26 mouse cellular contexts compared by ENCODE assay signal in the genomic region with DNA sequence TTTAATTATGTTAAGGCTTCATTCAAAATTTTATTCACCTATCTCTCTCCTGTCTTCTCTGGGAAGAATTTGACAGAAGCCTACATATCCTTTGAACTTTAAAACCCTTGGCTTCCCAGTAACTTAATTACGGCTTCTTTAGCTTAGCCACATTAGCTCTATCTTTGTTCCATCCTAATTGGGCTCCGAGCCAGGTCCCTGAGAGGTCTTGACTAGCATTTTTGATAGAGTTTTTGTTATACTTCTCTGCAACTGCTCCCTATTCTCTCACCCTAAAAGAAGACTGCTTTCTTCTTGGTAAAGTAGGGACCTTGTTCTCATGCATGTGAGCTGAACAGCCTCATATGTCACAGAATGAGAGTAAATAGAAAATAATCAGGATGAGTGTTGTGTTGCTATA.
DNase-seq lines count a peak whose midpoint lies in the region; ATAC-seq and TF ChIP-seq lines count a peak whose summit lies in the region.
"Had no signal": no experiment of that assay in that cellular context is flagged by ENCODE, and none has a peak within 500 bp of the region (broad histone marks: within the 10 kb centered on the region; RNA-seq: fewer than 3 reads in every experiment).

No protein-coding gene starts in this region.

- no peak for TF ChIP-seq CTCF in hindbrain, postnatal 0 days (IDR thresholded peaks at IDR 0.05; ENCODE audit: low read depth)

- ATAC-seq in hindbrain, postnatal 0 days: no peak
- no peak for ATAC-seq in hindbrain, embryonic 16.5 days
- ATAC-seq: inflammation-experienced regulatory T-cells, adult 6 months; midbrain, embryonic 13.5 days; Patski had no signal

- no peak overlapping the region for H3K4me3 ChIP-seq in hindbrain, postnatal 0 days (ENCODE audit: low read length)
- H3K4me3 ChIP-seq in hindbrain, embryonic 16.5 days (ENCODE audit: low read length): no peak overlapping the region
- H3K4me3 ChIP-seq: heart, adult 2 months; heart, embryonic 12.5 days; hindbrain, embryonic 13.5 days; kidney, embryonic 15.5 days; layer of hippocampus, adult 2 months; left cerebral cortex, adult 2 months; limb, embryonic 12.5 days; liver, embryonic 15.5 days; lung, embryonic 15.5 days; midbrain, embryonic 13.5 days had no signal

- WGBS in hindbrain, postnatal 0 days: 43% methylated on average over 2 of the region's 2 CpGs
- 46% methylated on average over 2 of the region's 2 CpGs for WGBS in hindbrain, embryonic 16.5 days

- no peaks in the 10 kb centered on the region for H3K4me1 ChIP-seq in hindbrain, postnatal 0 days (ENCODE audit: insufficient read depth, low read length)
- no peaks in the 10 kb centered on the region for H3K4me1 ChIP-seq in hindbrain, embryonic 16.5 days (ENCODE audit: control insufficient read depth, insufficient read depth, low read depth, low read length)
- H3K4me1 ChIP-seq: heart, embryonic 12.5 days; kidney, embryonic 15.5 days; limb, embryonic 12.5 days; liver, embryonic 15.5 days; lung, embryonic 15.5 days; midbrain, embryonic 13.5 days had no signal

- no peaks in the 10 kb centered on the region for H3K27me3 ChIP-seq in hindbrain, postnatal 0 days (ENCODE audit: insufficient read depth, low read length)
- H3K27me3 ChIP-seq in hindbrain, embryonic 16.5 days (replicated peaks; ENCODE audit: control insufficient read depth, insufficient read depth, low read length): no peaks in the 10 kb centered on the region
- H3K27me3 ChIP-seq: heart, embryonic 12.5 days; hindbrain, embryonic 13.5 days; kidney, embryonic 15.5 days; limb, embryonic 12.5 days; liver, embryonic 15.5 days; lung, embryonic 15.5 days; midbrain, embryonic 13.5 days had no signal

- no peak overlapping the region for H3K4me2 ChIP-seq in hindbrain, postnatal 0 days (ENCODE audit: low read depth, low read length)
- H3K4me2 ChIP-seq in hindbrain, embryonic 16.5 days (ENCODE audit: low read length): no peak overlapping the region
- H3K4me2 ChIP-seq: heart, embryonic 12.5 days; hindbrain, embryonic 13.5 days; kidney, embryonic 15.5 days; limb, embryonic 12.5 days; liver, embryonic 15.5 days; lung, embryonic 15.5 days; midbrain, embryonic 13.5 days had no signal

- H3K27ac ChIP-seq in hindbrain, postnatal 0 days: no peak overlapping the region
- H3K27ac ChIP-seq in hindbrain, embryonic 16.5 days (ENCODE audit: low read depth, low read length): no peak overlapping the region
- H3K27ac ChIP-seq: heart, adult 2 months; hindbrain, embryonic 13.5 days; kidney, embryonic 15.5 days; layer of hippocampus, adult 2 months; left cerebral cortex, adult 2 months; limb, embryonic 12.5 days; liver, embryonic 15.5 days; lung, embryonic 15.5 days; midbrain, embryonic 13.5 days had no signal

- peak; percentile 19 to 31 for DNase-seq in cerebellum, postnatal 10 days
- DNase-seq in cerebellum, adult 8-10 months: no peak
- DNase-seq in hindbrain, postnatal 0 days (ENCODE audit: low spot score): peak; percentile 39
- peak; percentile 6 for DNase-seq in right cerebral cortex, postnatal 14 days
- DNase-seq in right cerebral cortex, postnatal 4 days: no peak
- DNase-seq in T-cell, adult 2 months (ENCODE audit: low spot score): no peak
- DNase-seq: cerebellum, adult 9-10 months; heart, adult 2 months; heart, postnatal 4 days; kidney, adult 11 months; kidney, postnatal 36 days; right cerebral cortex, adult 18-20 months; thymus, postnatal 4 days had no signal

- H3K9me3 ChIP-seq in hindbrain, postnatal 0 days (ENCODE audit: low read length): no peaks in the 10 kb centered on the region
- no peaks in the 10 kb centered on the region for H3K9me3 ChIP-seq in hindbrain, embryonic 16.5 days (ENCODE audit: control insufficient read depth, low read length)
- H3K9me3 ChIP-seq: G1E; heart, embryonic 12.5 days; hindbrain, embryonic 13.5 days; kidney, embryonic 15.5 days; limb, embryonic 12.5 days; liver, embryonic 15.5 days; lung, embryonic 15.5 days; midbrain, embryonic 13.5 days had no signal

- no peak overlapping the region for H3K9ac ChIP-seq in hindbrain, postnatal 0 days (replicated peaks; ENCODE audit: low read length)
- H3K9ac ChIP-seq in hindbrain, embryonic 16.5 days (ENCODE audit: low read depth, low read length): no peak overlapping the region
- H3K9ac ChIP-seq: heart, embryonic 12.5 days; hindbrain, embryonic 13.5 days; kidney, embryonic 15.5 days; limb, embryonic 12.5 days; liver, embryonic 15.5 days; lung, embryonic 15.5 days; midbrain, embryonic 13.5 days had no signal

- no peaks in the 10 kb centered on the region for H3K36me3 ChIP-seq in hindbrain, postnatal 0 days (ENCODE audit: insufficient read depth, low read length)
- H3K36me3 ChIP-seq in hindbrain, embryonic 16.5 days (ENCODE audit: control insufficient read depth, insufficient read depth, low read length): no peaks in the 10 kb centered on the region
- H3K36me3 ChIP-seq: G1E; heart, embryonic 12.5 days; hindbrain, embryonic 13.5 days; kidney, embryonic 15.5 days; limb, embryonic 12.5 days; liver, embryonic 15.5 days; lung, embryonic 15.5 days; midbrain, embryonic 13.5 days had no signal

Comparison
In these comparisons a context has a peak if more than half of its experiments do, and no peak if none do; other contexts are left out.
1. DNase-seq: peak in cerebellum, postnatal 10 days (2 of 2), hindbrain, postnatal 0 days (single experiment) and right cerebral cortex, postnatal 14 days (single experiment); none in cerebellum, adult 8-10 months (single experiment), right cerebral cortex, postnatal 4 days (single experiment) and T-cell, adult 2 months (single experiment).